Mouse (Mus musculus) urinary bladder, postnatal 36 days (tissue): ENCODE data around the gene Gpr15.

ENCODE experiments used
- DNase-seq, 2 experiments: peaks; one replicate each; pipeline ENCODE4 v3.0.0; 2022; ENCODE audit warnings: low spot score in 2 of 2, mixed read lengths in 1 of 2

Gpr15 gene

DNA sequence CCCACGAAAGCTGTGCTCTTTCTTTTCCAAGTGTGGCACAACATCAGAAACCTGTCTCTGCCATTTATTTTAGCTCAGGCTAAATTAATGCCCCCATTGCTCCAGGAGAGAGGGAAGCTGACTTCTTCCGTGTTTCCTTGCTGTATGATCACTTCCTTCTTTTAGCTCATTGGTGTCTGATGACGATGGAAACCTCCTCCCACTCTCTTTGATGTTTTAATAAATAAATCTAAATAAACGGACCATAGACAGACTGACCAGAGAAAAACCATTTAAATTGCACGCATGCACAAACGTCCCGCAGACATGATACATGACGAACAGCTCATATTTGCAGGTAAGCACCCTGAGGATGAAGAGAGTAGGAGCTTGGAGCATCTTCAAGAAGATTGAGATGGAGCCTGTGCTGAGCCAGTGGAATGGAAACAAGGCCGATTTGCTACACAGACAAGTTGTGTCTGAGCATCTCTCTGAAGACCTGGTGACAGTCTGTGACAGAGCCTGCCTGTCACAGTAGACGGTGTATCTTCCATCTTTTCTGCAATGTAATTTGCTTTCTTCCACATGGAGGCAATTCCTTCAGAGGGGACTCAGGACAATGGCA is 16.4 kb downstream of the Gpr15 start:
- DNase-seq = no peak

DNA sequence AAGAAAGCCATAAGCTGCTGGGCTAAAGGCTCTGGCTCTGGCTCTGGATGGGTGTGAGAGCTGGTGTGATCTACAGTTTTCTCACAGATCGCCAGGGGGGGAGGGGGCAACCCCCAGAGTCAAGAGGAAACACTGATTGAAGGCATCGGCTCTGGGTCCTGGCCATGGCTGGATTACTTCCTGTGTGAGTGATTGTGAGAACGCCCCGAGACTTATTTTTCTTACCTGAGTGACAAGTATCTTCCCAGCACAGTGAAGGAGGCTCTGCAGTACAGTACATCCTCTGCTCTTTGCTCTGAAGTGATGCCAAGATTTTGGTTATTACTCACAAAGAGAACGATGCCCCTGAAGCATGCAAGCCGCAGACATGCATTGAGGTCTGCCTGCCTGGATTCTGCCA is 17.1 kb downstream of the Gpr15 start:
- DNase-seq = no peak

DNA sequence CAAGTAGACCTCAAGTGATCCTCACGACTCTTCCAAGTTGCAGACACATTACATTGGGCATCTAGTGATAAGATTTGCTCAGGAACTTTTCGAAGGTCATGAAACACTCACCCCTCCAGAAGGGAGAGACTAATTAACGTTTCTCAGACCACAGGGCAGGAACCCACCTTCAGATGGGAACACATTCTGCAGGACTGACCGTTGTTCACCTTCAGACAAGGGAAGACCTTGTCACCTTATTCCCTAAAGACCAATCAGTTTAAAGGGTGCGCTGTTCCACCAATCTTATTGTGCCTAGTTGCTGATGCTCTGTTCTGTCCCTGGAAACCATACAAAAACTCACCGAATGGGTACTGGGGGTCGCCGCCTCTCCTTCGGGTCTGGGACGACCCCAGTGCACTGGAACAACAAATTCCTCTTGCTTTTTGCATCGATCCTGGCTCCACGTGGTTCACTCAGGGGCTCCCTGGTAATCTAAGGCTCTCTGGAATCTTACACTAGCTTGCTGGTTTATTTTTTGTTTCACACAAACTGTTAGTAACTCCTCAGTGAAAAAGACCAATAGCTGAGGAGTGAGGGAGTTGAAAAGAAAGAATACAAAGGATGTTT is 17.9 kb downstream of the Gpr15 start:
- DNase-seq = no peak

DNA sequence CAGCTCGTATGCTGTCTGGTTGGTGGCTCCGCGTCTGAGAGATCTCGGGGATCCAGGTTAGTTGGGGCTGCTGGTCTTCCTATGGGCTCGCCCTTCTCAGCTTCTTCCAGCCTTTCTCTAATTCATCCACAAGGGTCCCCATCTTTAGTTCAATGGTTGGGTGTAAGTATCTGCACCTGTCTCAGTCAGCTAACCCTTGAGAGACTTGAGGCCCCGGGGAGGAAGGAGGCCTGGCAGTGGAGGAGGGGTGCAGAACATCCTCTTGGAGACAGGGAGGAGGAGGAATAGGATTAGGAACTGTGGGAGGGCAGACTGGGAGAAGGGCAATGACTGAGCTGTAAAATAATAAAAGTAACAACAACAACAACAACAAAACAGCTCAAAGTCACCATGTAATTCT is 18.7 kb downstream of the Gpr15 start:
- no peak for DNase-seq

DNA sequence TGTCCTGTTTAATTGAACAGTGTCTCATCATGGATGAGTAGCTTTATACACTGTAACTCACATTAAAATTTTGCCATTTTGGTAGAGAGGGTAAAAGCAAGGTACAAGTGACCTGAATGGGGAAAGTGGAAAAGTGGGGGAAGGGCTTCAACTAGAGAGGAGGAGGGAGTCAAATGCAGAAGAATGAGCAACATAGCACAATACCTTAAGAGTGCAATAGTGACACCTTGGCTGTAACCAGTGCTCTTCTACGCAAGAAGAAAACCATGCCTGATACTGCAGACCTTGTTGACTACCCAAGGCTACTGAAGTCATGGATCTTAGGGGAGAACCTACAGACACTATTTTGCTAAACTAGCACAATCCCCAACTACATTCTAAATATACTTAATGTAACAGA is 21.6 kb downstream of the Gpr15 start:
- no peak for DNase-seq

DNA sequence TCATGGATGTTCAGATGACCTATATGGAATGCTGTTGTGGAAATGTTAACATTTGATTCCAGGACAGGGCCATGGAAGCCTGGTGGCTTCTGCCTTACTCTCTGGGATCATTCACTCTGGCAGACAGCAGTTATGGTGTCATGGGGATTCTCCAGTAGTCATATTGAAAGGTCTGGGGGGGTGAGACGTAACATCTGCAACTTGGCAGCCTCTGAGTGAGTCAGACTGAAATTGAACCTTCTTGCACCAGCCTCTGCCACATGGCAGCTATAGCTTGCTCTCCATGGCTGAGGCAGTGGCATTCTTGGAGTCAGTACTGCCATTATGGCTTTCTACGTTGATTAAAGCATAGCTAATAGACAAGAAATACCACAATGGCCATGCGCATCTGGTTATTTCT is 22.1 kb downstream of the Gpr15 start:
- no peak for DNase-seq

DNA sequence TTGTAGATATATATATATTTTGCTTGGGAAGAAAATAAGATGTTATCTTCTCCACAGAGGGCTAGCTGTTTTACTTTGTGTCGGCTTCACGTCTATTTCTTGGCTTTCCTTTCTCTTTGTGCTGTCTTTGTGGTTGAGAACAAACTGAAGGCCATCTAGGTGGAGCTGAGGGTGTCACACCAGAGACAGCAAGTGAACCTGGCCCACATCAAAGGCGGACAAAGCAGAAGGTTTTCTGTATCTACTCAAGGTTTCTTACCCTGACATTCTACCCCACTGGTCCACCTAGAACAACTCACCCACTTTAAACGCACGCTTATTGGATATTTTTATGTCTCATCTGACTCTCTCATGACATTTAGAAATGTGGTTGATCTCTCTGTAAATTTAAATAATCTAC is 24.8 kb downstream of the Gpr15 start:
- no peak for DNase-seq

DNA sequence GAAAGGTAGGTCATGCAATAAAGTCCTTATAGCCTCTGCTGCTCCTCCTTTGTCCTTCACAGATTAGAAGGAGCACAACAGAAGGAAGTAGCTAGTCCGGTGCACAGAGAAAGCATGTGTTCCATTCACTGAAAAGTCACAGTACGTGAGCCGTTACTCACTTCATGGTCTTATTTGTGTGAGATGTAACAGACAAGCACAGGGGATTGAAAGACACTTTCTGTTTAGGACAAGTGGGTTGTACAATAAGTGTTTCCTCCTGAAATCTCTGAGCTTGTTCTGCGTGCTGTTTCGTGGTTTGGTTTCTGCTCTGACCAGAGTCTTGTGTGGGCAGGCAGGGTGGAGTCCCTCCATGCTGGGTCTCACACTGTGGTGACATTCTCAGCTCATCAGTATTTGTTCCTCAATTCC is 28.5 kb downstream of the Gpr15 start:
- no peak for DNase-seq

DNA sequence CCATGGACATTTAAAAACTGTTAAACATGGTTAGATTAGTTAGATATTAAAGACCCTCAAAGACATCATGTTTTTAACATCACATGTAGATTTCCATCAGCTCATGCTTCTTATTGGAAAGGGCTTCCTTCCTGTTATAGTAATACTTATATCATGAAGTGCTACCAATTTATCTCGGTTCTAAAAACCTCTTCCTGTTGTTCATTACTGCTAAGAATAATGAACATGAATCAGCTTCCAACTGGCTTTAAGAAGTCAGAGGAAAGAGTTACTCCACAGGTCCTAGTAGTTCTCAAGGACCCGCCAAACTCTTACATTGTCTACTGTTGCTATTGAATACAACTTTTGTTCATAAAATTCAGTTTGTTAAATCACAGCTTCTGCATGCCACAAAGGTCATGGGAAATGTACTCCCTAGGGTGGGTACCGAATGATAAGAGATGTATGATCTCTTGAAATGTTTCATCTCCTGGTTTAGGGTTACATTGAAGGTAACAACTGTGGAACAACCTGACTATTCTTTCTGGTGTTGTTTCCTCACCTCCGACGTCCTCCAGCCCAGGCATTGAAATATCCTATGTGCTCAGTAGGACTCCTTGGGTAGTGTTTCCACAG is 29.2 kb downstream of the Gpr15 start:
- no peak for DNase-seq

DNA sequence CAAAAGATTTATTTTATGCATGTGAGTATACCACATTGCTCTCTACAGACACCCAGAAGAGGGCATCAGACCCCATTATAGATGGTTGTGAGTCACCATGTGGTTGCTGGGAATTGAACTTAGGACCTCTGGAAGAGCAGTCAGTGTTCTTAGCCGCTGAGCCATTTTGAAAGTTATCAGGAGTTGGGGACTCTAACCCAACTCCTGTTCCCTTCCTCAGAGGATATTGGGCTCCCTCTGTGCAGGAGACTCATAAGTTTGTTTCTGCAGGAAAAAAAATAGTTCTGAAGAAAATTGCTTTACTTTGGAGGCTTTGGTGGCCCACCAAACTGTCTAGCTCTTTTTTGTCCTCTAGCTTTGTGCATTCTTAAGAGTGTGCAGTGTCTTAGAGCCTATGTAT is 30.3 kb downstream of the Gpr15 start:
- DNase-seq = no peak

DNA sequence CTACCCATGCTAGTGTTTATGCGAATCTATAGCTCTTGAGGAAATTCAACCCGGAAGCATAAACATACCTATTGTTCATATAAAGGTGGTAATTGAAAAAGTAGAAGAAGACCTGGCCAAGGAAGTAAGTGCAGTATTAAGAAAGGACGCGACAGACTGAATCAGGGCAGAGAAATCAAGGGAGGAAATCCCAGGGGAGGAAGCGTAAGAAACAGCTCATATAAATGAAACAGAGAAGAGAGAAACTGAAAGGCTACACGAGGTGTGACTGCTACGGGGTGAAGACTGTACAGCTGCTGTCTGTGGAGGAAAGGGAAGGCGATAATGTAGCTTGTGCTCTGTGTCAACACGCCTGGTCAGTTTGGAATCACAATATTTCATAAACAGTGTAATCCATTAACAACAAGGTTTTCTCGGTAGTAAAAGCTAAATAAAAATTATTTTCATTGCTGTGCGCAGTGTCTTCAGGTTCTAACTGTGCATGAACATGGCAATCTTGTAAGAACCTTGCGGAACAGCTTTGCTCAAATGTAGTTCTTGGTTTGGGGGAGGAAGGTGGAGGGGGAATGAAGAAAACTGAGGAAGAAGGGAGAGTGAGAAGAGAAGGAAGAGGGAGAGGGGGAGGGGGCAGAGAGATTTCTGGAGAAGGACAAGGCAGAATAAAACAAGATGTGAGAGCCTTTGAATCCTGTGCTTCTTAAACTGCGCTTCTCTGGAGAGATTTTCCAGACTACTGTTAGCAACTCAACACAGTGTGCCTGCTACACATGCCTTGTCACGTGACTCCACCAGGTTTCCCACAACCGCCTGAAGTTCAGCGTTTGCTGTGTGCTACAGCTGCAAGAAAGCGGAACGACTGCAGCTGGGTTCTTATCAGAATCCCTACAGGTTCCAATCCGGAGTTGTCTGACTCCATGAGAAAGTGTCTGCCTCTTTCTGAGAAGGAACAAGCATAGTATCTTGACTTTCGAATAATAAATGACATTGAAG is 33.0 kb downstream of the Gpr15 start:
- no peak for DNase-seq

DNA sequence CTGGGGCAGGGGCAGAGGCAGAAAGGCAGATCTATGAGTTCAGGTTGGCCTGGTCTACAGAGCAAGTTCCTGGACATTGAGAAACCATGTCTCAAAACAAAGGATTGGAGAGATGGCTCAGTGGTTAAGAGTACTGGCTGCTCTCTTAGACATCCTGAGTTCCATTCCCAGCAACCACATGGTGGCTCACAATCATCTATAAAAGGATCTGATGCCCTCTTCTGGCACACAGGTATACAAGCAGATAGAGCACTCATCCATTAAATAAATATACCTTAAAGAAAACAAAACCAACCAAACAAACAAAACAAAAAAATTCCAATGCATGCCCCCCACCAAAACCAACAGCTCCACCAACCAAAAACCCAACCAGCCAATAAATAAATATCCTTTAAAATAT is 34.3 kb downstream of the Gpr15 start:
- no peak for DNase-seq

DNA sequence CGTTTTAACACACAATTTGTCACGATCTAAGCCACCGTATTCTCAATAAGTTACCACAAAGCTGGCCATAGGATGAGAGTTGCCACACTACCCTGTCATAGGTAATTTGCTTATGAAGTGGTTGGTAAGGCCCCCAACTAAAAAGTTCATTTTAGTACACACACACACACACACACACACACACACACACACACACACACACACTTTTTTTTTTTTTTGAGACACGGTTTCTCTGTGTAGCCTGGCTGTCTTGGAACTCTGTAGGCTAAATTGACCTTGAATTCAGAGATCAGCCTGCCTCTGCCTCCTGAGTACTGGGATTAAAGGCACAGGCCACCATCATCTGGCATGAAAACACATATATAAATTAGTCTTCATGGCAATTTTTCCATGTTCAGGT is 35.0 kb downstream of the Gpr15 start:
- DNase-seq = no peak

DNA sequence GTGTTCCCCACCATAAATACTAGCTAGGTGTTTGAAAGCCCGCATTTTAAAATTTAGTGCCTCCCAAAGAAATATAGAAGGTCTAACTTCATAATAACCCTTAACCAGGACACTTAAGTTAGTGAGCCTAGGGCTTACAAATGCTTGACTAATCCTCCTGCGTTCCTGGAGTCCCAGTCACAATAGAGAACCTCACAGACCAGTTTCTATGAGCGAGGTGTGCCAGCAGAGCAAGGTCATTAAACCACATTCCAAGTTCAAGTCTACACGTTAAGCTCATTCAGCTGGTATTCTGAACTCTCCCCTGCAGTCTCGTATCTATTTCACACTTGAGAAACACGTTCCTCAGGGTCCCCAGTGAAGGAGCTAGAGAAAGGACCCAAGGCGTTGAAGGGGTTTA is 36.0 kb downstream of the Gpr15 start:
- peak; percentile 14 to 20 for DNase-seq

DNA sequence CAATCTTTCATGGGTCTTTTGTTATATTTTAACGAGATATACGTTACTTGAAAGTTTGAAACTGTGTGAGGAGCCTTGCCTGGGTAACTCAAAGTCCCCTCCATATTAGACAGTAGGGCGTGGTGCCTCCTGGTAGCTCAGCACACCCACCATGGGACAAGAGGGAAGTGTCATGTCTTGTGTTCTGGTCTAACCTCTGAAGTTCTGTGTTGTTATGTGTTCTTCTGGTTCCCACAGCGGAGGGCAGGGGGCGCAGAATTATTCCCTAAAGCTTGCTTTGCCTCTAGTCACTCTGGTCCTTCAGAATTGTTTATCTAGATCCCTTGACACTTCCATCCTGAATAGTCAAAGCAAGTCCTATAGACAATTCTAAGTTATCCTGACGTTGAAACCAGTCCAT is 36.8 kb downstream of the Gpr15 start:
- no peak for DNase-seq

DNA sequence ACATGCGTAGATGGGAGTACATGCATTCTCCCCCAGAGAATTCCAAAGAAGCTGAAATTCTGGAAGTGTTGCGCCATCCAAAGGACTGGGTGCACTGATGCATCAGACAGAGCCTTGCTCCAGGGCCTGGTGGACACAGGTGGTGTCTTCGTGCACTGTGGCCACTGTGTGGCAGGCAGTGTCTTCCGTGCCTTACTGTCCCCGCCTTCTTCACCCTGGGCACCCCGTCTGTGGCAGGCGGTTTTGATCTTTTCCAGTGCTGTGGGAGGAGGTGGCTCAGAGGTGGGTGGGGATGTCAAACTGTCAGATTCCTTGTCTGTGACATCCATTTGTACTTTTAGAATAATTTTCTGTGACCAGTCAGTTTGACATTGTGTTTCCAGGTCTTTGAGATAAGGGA is 40.2 kb downstream of the Gpr15 start:
- no peak for DNase-seq

DNA sequence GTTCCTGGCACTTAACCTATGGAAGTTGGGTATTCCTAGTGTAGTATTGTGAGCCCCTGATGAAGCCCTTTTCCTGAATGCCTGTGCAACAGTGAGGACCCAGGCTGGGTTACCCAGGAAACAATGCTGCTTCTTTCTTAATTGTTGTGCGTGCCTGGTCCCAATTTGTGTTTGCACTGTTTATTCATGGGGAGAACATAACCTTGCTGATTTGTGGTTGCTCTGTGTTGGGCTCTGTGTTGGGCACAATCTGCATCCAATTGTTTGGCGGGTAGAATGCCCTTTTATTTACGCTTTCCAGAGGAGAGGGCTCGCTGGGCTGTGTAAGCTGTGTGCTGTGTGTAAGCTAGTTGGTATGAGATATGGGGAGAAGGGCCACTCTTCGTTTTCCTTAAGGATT is 41.4 kb downstream of the Gpr15 start:
- DNase-seq = no peak

DNA sequence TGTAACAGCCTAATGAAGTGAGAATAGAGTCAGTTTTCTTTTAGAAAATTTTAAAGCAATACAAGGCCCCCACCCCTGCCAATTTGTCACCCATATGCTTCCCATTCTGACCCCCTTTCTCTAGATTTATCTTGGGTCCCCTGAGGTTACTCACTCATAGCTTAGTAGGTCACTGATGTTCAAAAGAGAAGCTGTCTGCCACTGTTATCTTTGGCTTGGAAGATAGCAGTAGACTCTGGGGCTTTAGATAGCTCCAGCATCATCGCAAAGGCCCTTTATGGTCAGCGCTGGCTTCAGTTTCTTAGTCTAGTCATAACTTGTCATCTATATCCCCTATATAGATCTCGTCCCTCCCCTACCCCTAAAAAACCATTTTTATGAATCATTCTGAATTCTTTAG is 42.2 kb downstream of the Gpr15 start:
- no peak for DNase-seq

DNA sequence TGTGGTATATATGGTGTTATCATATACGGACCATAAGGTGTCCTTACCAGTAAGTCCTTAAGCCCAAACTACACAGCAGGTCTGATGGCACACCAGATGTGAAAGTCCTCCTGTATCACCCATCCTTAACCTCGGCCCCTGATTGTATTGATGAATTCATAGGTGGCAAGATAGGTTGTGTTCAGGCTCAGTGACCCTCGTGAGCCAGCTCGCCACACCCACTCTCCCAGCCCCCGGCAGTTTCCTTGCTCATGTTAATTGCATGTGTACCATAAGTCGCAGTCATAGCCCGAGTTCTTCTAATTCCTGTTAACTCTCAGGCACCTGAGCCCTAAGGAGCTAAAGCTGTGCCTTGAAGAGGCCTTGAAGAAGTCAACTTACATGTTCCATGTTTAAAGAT is 42.7 kb downstream of the Gpr15 start:
- DNase-seq = no peak

DNA sequence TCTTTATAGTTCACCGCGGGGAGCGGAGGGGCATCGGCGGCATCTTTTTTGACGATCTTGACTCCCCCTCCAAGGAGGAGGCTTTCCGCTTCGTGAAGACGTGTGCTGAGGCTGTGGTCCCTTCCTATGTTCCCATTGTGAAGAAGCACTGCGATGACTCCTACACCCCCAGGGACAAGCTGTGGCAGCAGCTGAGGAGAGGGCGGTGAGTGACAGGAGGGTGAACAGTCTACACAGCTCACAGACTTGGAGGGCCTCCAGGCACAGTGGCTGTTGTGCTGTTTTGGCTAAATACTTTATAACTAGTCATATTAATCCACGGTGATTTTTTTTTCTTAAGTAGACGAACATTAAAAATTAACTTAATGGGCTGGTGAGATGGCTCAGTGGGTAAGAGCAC is 43.6 kb downstream of the Gpr15 start:
- no peak for DNase-seq

DNA sequence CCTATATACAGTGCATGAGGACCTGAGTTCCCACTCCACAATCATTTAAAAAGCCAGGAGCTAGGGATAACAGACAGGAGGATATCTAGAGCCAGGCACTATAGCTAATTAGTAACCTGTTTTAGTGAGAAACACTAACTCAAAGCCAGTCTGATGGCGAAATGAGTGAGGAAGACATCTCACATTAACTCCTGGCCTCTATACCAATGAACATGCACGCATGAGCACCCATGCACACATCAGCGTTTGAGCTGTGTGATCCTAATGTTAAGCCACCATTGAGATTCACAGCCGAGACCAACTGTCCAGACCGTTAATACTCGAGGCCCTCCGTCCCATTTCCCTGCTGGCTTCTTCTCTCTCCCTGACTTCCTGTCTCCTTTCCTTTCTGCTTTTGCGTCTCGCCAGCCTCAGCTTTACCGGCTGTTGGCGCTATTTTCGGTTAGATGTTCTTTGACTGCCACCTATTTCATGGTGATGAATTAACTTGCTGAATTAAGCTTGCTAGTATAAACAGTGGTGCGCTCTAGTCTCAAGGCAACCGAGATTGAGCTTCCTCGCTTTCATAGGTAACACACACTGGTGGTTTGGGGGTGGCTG is 45.0 kb downstream of the Gpr15 start:
- DNase-seq = no peak

DNA sequence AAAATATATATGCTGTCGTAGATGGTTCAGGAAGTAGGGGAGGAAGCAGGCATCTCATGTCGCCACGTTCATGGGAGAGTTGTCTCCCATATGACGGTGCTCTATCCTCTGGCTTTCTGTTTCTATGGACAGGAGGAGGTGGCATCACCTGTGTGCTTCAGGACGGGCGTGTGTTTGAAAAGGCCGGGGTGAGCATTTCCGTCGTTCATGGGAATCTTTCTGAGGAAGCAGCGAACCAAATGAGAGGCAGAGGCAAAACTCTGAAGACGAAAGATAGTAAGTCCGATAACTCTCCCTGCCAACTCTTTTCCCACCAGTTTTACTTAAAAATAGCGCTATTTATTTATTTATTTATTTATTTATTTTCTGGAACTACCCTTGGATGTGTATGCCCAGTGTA is 46.5 kb downstream of the Gpr15 start:
- no peak for DNase-seq
